Mouse (Mus musculus): Measurements from ENCODE around the gene Nr1d1. TPM values are rescaled to one million over a fixed set of nuclear protein-coding genes. Genes with fewer than 3 reads are reported as not detected.
A peak's percentile ranks its signal among the peaks of the same experiment; 100 is the strongest.
"Not testable (repeated sequence)": the region's sequence is repeated elsewhere in the genome, so short reads cannot be mapped to it uniquely, and the experiment has no call there.

The Nr1d1 gene
- polyA plus RNA-seq, 1 experiment from 2014 or later: 2.4 TPM

GRCm38 (mm10) chr11:98741051-98741620 is 34.0 kb downstream of the Nr1d1 start:
- H3K9me3 ChIP-seq (ENCODE audit: low read length): no peaks in the 10 kb centered on the region
- ATAC-seq (ENCODE audit: low FRiP score, low TSS enrichment): no peak
- H3K4me1 ChIP-seq (ENCODE audit: insufficient read depth, low read length): peaks cover 51% of the 10 kb centered on the region
- H3K27me3 ChIP-seq (ENCODE audit: insufficient read depth, low read length): no peaks in the 10 kb centered on the region
- under 1% methylated on average over 17 of the region's 17 CpGs for WGBS
- peak overlapping the region; percentile 90 for H3K9ac ChIP-seq (replicated peaks; ENCODE audit: low read length)
- H3K36me3 ChIP-seq (ENCODE audit: insufficient read depth, low read length): no peaks in the 10 kb centered on the region
- peak overlapping the region; percentile 82 for H3K4me2 ChIP-seq (replicated peaks; ENCODE audit: low read depth, low read length)
- H3K27ac ChIP-seq (ENCODE audit: low read length): peak overlapping the region; percentile 90
- H3K4me3 ChIP-seq (ENCODE audit: low read length): peak overlapping the region; percentile 90

GRCm38 (mm10) chr11:98740393-98741050 is 34.6 kb downstream of the Nr1d1 start, which contains the start of gene Thra:
TSS of gene Thra (plus strand) at chr11:98740638.
- peak within 1 kb of the TSS; percentile 90 for H3K27ac ChIP-seq (ENCODE audit: low read length)
- no peaks in the 10 kb centered on the region for H3K36me3 ChIP-seq (ENCODE audit: insufficient read depth, low read length)
- peak within 1 kb of the TSS; percentile 82 for H3K4me2 ChIP-seq (replicated peaks; ENCODE audit: low read depth, low read length)
- peak within 1 kb of the TSS; percentile 90 for H3K4me3 ChIP-seq (ENCODE audit: low read length)
- peak; percentile 76 for ATAC-seq (ENCODE audit: low FRiP score, low TSS enrichment)
- no peaks in the 10 kb centered on the region for H3K27me3 ChIP-seq (ENCODE audit: insufficient read depth, low read length)
- H3K9ac ChIP-seq (replicated peaks; ENCODE audit: low read length): peak within 1 kb of the TSS; percentile 90
- H3K9me3 ChIP-seq (ENCODE audit: low read length): no peaks in the 10 kb centered on the region
- peaks cover 45% of the 10 kb centered on the region for H3K4me1 ChIP-seq (ENCODE audit: insufficient read depth, low read length)
- under 1% methylated on average over 22 of the region's 22 CpGs for WGBS

GRCm38 (mm10) chr11:98740026-98740392 is 35.1 kb downstream of the Nr1d1 start:
- ATAC-seq (ENCODE audit: low FRiP score, low TSS enrichment): no peak
- Histone ChIP-seq H3K27ac (ENCODE audit: low read length) (peak overlapping the region; percentile 90), H3K4me3 (ENCODE audit: low read length) (peak overlapping the region; percentile 90), H3K9ac (replicated peaks; ENCODE audit: low read length) (peak overlapping the region; percentile 90), H3K27me3 (ENCODE audit: insufficient read depth, low read length) (no peaks in the 10 kb centered on the region), H3K9me3 (ENCODE audit: low read length) (no peaks in the 10 kb centered on the region), H3K4me1 (ENCODE audit: insufficient read depth, low read length) (peaks cover 40% of the 10 kb centered on the region), H3K36me3 (ENCODE audit: insufficient read depth, low read length) (no peaks in the 10 kb centered on the region), H3K4me2 (replicated peaks; ENCODE audit: low read depth, low read length) (peak overlapping the region; percentile 82)
- 6% methylated on average over 8 of the region's 8 CpGs for WGBS

- WGBS: 82% methylated on average over 8 of the region's 9 CpGs
- ATAC-seq (ENCODE audit: low FRiP score, low TSS enrichment): no peak
Measured at GRCm38 (mm10) chr11:98738925-98739324, 36.2 kb downstream of the Nr1d1 start.

GRCm38 (mm10) chr11:98738428-98738911 is 36.7 kb downstream of the Nr1d1 start:
- whole genome bisulfite sequencing: 63% methylated on average over 4 of the region's 4 CpGs
- ATAC-seq (ENCODE audit: low FRiP score, low TSS enrichment): no peak

More at GRCm38 (mm10) chr11:98738925-98739324, 36.2 kb downstream of the Nr1d1 start:
- Histone ChIP-seq H3K27me3 (ENCODE audit: insufficient read depth, low read length) (no peaks in the 10 kb centered on the region), H3K4me2 (replicated peaks; ENCODE audit: low read depth, low read length) (no peak overlapping the region), H3K27ac (ENCODE audit: low read length) (no peak overlapping the region), H3K4me1 (ENCODE audit: insufficient read depth, low read length) (peaks cover 29% of the 10 kb centered on the region), H3K9ac (replicated peaks; ENCODE audit: low read length) (no peak overlapping the region), H3K4me3 (ENCODE audit: low read length) (no peak overlapping the region), H3K36me3 (ENCODE audit: insufficient read depth, low read length) (no peaks in the 10 kb centered on the region), H3K9me3 (ENCODE audit: low read length) (no peaks in the 10 kb centered on the region; the same call in 1 of the 2 replicates)

GRCm38 (mm10) chr11:98737220-98737619 is 37.9 kb downstream of the Nr1d1 start:
- H3K27me3 ChIP-seq (ENCODE audit: insufficient read depth, low read length); H3K4me3 ChIP-seq (ENCODE audit: low read length); H3K9me3 ChIP-seq (ENCODE audit: low read length); ATAC-seq (ENCODE audit: low FRiP score, low TSS enrichment); H3K36me3 ChIP-seq (ENCODE audit: insufficient read depth, low read length); H3K27ac ChIP-seq (ENCODE audit: low read length); H3K9ac ChIP-seq (replicated peaks; ENCODE audit: low read length); H3K4me2 ChIP-seq (replicated peaks; ENCODE audit: low read depth, low read length): not testable (repeated sequence)
- peaks cover 15% of the 10 kb centered on the region for H3K4me1 ChIP-seq (ENCODE audit: insufficient read depth, low read length)
- 93% methylated on average over 2 of the region's 2 CpGs for WGBS

More at GRCm38 (mm10) chr11:98738428-98738911, 36.7 kb downstream of the Nr1d1 start:
- no peak overlapping the region for H3K4me2 ChIP-seq (replicated peaks; ENCODE audit: low read depth, low read length)
- peaks cover 24% of the 10 kb centered on the region for H3K4me1 ChIP-seq (ENCODE audit: insufficient read depth, low read length)
- H3K9ac ChIP-seq (replicated peaks; ENCODE audit: low read length): no peak overlapping the region
- no peak overlapping the region for H3K27ac ChIP-seq (ENCODE audit: low read length)
- no peaks in the 10 kb centered on the region for H3K27me3 ChIP-seq (ENCODE audit: insufficient read depth, low read length)
- no peaks in the 10 kb centered on the region for H3K36me3 ChIP-seq (ENCODE audit: insufficient read depth, low read length)
- H3K4me3 ChIP-seq (ENCODE audit: low read length): no peak overlapping the region
- H3K9me3 ChIP-seq (ENCODE audit: low read length): no peaks in the 10 kb centered on the region; the same call in 1 of the 2 replicates

GRCm38 (mm10) chr11:98736176-98736575 is 39.0 kb downstream of the Nr1d1 start:
- Histone ChIP-seq H3K4me2 (replicated peaks; ENCODE audit: low read depth, low read length) (no peak overlapping the region), H3K9me3 (ENCODE audit: low read length) (no peaks in the 10 kb centered on the region; the same call in 1 of the 2 replicates), H3K4me3 (ENCODE audit: low read length) (no peak overlapping the region), H3K27me3 (ENCODE audit: insufficient read depth, low read length) (no peaks in the 10 kb centered on the region), H3K9ac (replicated peaks; ENCODE audit: low read length) (no peak overlapping the region), H3K4me1 (ENCODE audit: insufficient read depth, low read length) (peaks cover 14% of the 10 kb centered on the region), H3K36me3 (ENCODE audit: insufficient read depth, low read length) (no peaks in the 10 kb centered on the region), H3K27ac (ENCODE audit: low read length) (no peak overlapping the region)
- no peak for ATAC-seq (ENCODE audit: low FRiP score, low TSS enrichment)
- WGBS: 79% methylated on average over 1 of the region's 1 CpGs

GRCm38 (mm10) chr11:98735111-98735510 is 40.0 kb downstream of the Nr1d1 start:
- H3K27ac ChIP-seq (ENCODE audit: low read length): no peak overlapping the region
- 91% methylated on average over 4 of the region's 4 CpGs for WGBS
- H3K4me1 ChIP-seq (ENCODE audit: insufficient read depth, low read length): peaks cover 5% of the 10 kb centered on the region
- H3K4me3 ChIP-seq (ENCODE audit: low read length): no peak overlapping the region
- no peaks in the 10 kb centered on the region; the same call in 1 of the 2 replicates for H3K9me3 ChIP-seq (ENCODE audit: low read length)
- no peak overlapping the region for H3K9ac ChIP-seq (replicated peaks; ENCODE audit: low read length)
- no peak overlapping the region for H3K4me2 ChIP-seq (replicated peaks; ENCODE audit: low read depth, low read length)
- no peaks in the 10 kb centered on the region for H3K27me3 ChIP-seq (ENCODE audit: insufficient read depth, low read length)
- no peaks in the 10 kb centered on the region for H3K36me3 ChIP-seq (ENCODE audit: insufficient read depth, low read length)
- no peak for ATAC-seq (ENCODE audit: low FRiP score, low TSS enrichment)

GRCm38 (mm10) chr11:98734020-98734419 is 41.1 kb downstream of the Nr1d1 start:
- H3K4me3 ChIP-seq (ENCODE audit: low read length): no peak overlapping the region
- 79% methylated on average over 3 of the region's 3 CpGs for WGBS
- no peak overlapping the region for H3K9ac ChIP-seq (replicated peaks; ENCODE audit: low read length)
- H3K27ac ChIP-seq (ENCODE audit: low read length): no peak overlapping the region
- no peak overlapping the region for H3K4me2 ChIP-seq (replicated peaks; ENCODE audit: low read depth, low read length)
- ATAC-seq (ENCODE audit: low FRiP score, low TSS enrichment): no peak
- no peaks in the 10 kb centered on the region for H3K4me1 ChIP-seq (ENCODE audit: insufficient read depth, low read length)
- no peaks in the 10 kb centered on the region for H3K36me3 ChIP-seq (ENCODE audit: insufficient read depth, low read length)
- no peaks in the 10 kb centered on the region; the same call in 1 of the 2 replicates for H3K9me3 ChIP-seq (ENCODE audit: low read length)
- no peaks in the 10 kb centered on the region for H3K27me3 ChIP-seq (ENCODE audit: insufficient read depth, low read length)

- H3K27ac ChIP-seq (ENCODE audit: low read length): no peak overlapping the region
- no peak for ATAC-seq (ENCODE audit: low FRiP score, low TSS enrichment)
- 52% methylated on average over 5 of the region's 5 CpGs for WGBS
Measured at GRCm38 (mm10) chr11:98731134-98731533, 44.0 kb downstream of the Nr1d1 start.

More at GRCm38 (mm10) chr11:98731134-98731533, 44.0 kb downstream of the Nr1d1 start:
- H3K36me3 ChIP-seq (ENCODE audit: insufficient read depth, low read length): peaks cover 2% of the 10 kb centered on the region; the same call in 1 of the 2 replicates
- H3K9me3 ChIP-seq (ENCODE audit: low read length): no peaks in the 10 kb centered on the region; the same call in 1 of the 2 replicates
- H3K4me2 ChIP-seq (replicated peaks; ENCODE audit: low read depth, low read length): no peak overlapping the region
- no peak overlapping the region for H3K4me3 ChIP-seq (ENCODE audit: low read length)
- peaks cover 5% of the 10 kb centered on the region for H3K4me1 ChIP-seq (ENCODE audit: insufficient read depth, low read length)
- H3K9ac ChIP-seq (replicated peaks; ENCODE audit: low read length): no peak overlapping the region
- no peaks in the 10 kb centered on the region for H3K27me3 ChIP-seq (ENCODE audit: insufficient read depth, low read length)
